Mouse (Mus musculus) adrenal gland, postnatal 14 days (tissue): Measurements from ENCODE around the gene Fnip1. TPM values are rescaled to one million over a fixed set of nuclear protein-coding genes. Genes with fewer than 3 reads are reported as not detected.

Source experiments
- DNase-seq: peaks from one replicate; pipeline ENCODE4 v3.0.0; 2021; ENCODE audit warnings: mixed read lengths
- total RNA-seq: library from RNA; stranded (reverse); gene quantifications from 2 replicates; pipeline ENCODE4 v1.2.3, GENCODE M21; 2021

The Fnip1 gene
- total RNA-seq, 1 experiment from 2014 or later: 27.8 TPM

DNA sequence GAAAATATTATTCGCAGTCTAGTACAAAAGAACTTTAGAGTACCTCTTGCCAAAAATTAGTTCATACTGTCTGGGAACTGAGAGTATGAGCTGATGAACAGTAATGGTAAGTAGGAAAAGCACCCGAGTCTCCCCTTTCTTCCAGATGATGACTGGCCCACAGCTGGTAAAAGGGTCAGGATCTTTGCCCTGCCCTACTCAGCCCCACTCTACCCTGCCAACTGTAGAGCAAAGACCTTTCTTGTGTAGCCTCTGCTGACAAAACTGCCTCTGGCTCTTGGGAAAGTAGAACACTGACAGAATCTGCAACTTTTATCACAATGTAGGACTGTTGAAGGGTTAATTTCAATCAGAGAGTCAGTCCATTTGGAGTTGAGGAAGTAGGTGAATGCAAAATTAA, 117.0 kb downstream of the Fnip1 start:
- DNase-seq: no peak

DNA sequence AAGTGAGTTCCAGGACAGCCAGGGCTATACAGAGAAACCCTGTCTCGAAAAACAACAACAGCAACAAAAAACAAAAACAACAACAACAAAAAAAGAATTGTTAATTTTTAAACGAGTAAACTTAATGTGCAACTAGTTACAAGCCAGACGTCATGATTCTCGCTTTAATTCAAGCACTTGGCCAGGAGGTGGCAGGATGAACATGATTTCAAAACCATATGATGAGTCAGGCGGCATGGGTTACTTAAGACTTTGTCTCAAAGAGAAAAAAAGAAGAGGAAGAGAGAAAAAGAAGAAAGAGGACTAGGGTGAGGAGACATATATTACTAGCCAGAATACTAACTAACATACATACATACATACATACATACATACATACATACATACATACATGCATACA, 124.8 kb downstream of the Fnip1 start:
- peak; percentile 40 for DNase-seq

Other genes with a start within 250 kb of the Fnip1 start
- gene Csf2, start 188.5 kb upstream of the Fnip1 start, total RNA-seq: not detected in 2 replicates
- not detected in 2 replicates for gene Il3, start 170.9 kb upstream of the Fnip1 start, total RNA-seq
- gene Acsl6, start 134.4 kb upstream of the Fnip1 start, total RNA-seq: 2.9 and 3.3 TPM in 2 replicates
- not detected in 2 replicates for gene Meikin, start 67.5 kb upstream of the Fnip1 start, total RNA-seq
- gene Rapgef6, start 84.6 kb downstream of the Fnip1 start, total RNA-seq: 26.0 and 29.7 TPM in 2 replicates